Mouse (Mus musculus) myocyte (in vitro differentiated cells): ENCODE data around the gene Notch3. TPM values are rescaled to one million over a fixed set of nuclear protein-coding genes. Genes with fewer than 3 reads are reported as not detected.

Experiments
- H3K27me3 ChIP-seq: one replicate; pipeline ENCODE4 v1.6.1; 2011; ENCODE audit not compliant: control insufficient read depth, insufficient read depth, insufficient read length
- H3K36me3 ChIP-seq: one replicate; pipeline ENCODE4 v1.6.1; 2011; ENCODE audit not compliant: control insufficient read depth, insufficient read depth
- H3K4me2 ChIP-seq: one replicate; pipeline ENCODE4 v1.6.1; 2011; ENCODE audit warnings: low read depth, control low read depth
- H3K4me3 ChIP-seq: one replicate; pipeline ENCODE4 v1.5.1; 2011; ENCODE audit warnings: mild to moderate bottlenecking, control low read depth, moderate library complexity
- H3K79me2 ChIP-seq: one replicate; pipeline ENCODE4 v1.6.1; 2011; ENCODE audit not compliant: control insufficient read depth, insufficient read depth
- H3ac ChIP-seq: one replicate; pipeline ENCODE4 v1.6.1; 2011; ENCODE audit not compliant: control insufficient read depth, insufficient read length
- CEBPB ChIP-seq: IDR thresholded peaks from 2 replicates; pipeline ENCODE4 v1.6.1; 2011; ENCODE audit warnings: mild to moderate bottlenecking, moderate library complexity; ENCODE audit not compliant: poor library complexity, insufficient read depth, severe bottlenecking
- E2F4 ChIP-seq: IDR thresholded peaks from one replicate; pipeline ENCODE4 v1.6.1; 2011; ENCODE audit warnings: mild to moderate bottlenecking, control low read depth, moderate library complexity; ENCODE audit not compliant: insufficient read depth
- MAX ChIP-seq: IDR thresholded peaks from one replicate; pipeline ENCODE4 v1.6.1; 2011; ENCODE audit warnings: low read depth, mild to moderate bottlenecking, control low read depth
- MYOD1 ChIP-seq, 3 experiments: IDR thresholded peaks; one replicate each; pipeline ENCODE4 v1.6.1; 2011; ENCODE audit warnings: control low read depth in 2 of 3, low read depth in 2 of 3, mild to moderate bottlenecking in 2 of 3, moderate library complexity in 1 of 3; ENCODE audit not compliant: insufficient read length in 2 of 3, control insufficient read depth in 1 of 3
- MYOG ChIP-seq, 3 experiments: IDR thresholded peaks; one replicate each; pipeline ENCODE4 v1.6.1; 2011; ENCODE audit warnings: control low read depth in 2 of 3, low read depth in 2 of 3, mild to moderate bottlenecking in 2 of 3; ENCODE audit not compliant: insufficient read length in 2 of 3, control insufficient read depth in 1 of 3, insufficient read depth in 1 of 3
- POLR2A ChIP-seq: IDR thresholded peaks from one replicate; pipeline ENCODE4 v1.6.1; 2011; ENCODE audit warnings: low read depth, mild to moderate bottlenecking, control low read depth, moderate library complexity; ENCODE audit not compliant: insufficient read length
- POLR2AphosphoS2 ChIP-seq: IDR thresholded peaks from one replicate; pipeline ENCODE4 v1.6.1; 2011; ENCODE audit warnings: low read depth, control low read depth; ENCODE audit not compliant: insufficient read length
- REST ChIP-seq: IDR thresholded peaks from one replicate; pipeline ENCODE4 v1.6.1; 2011; ENCODE audit warnings: mild to moderate bottlenecking, control low read depth, moderate library complexity; ENCODE audit not compliant: insufficient read depth, insufficient read length
- SRF ChIP-seq: IDR thresholded peaks from one replicate; pipeline ENCODE4 v1.6.1; 2011; ENCODE audit warnings: low read depth; ENCODE audit not compliant: control insufficient read depth, insufficient read length
- TCF12 ChIP-seq: IDR thresholded peaks from one replicate; pipeline ENCODE4 v1.6.1; 2011; ENCODE audit warnings: mild to moderate bottlenecking, control low read depth; ENCODE audit not compliant: poor library complexity, insufficient read depth, severe bottlenecking
- TCF3 ChIP-seq: IDR thresholded peaks from one replicate; pipeline ENCODE4 v1.6.1; 2011; ENCODE audit warnings: low read depth, control low read depth; ENCODE audit not compliant: insufficient read length
- USF1 ChIP-seq: IDR thresholded peaks from one replicate; pipeline ENCODE4 v1.6.1; 2011; ENCODE audit warnings: low read depth, mild to moderate bottlenecking, control low read depth, moderate library complexity
- polyA plus RNA-seq: library from polyadenylated mRNA; unstranded; fragments of >200 nt; fragmentation: generic; extraction: Trizol; gene quantifications from one replicate; pipeline ENCODE4 v1.2.1, GENCODE M21; 2012; ENCODE audit warnings: missing spikeins

The Notch3 gene
- polyA plus RNA-seq, 1 experiment = 84.6 TPM

DNA sequence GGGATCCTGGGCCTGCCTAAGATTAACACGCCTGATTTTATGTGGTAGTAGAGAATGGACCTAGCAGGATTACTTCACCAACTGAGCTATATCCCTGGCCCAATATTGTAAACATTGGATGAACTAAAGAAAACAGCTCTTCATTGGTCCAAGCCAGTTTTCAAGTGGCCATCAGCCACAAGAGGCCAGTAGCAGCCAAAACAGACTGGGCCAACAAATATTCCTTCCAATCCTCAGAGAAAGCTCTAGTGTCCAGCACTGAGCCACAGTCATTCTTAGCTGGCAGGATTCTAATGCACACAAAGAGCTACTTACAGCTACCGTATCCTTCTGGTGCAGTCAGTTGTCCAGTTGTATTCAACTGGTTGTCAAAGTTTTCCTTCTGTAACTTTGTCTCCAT lies 39.5 kb downstream of the Notch3 start:
- Histone ChIP-seq H3K4me2 (no peak overlapping the region), H3ac (no peak overlapping the region), H3K36me3 (peaks cover 20% of the 10 kb centered on the region), H3K27me3 (no peaks in the 10 kb centered on the region), H3K4me3 (no peak overlapping the region), H3K79me2 (no peaks in the 10 kb centered on the region)
- TF ChIP-seq POLR2AphosphoS2 (no peak), POLR2A (no peak), MYOD1 (IDR thresholded peaks at IDR 0.05; ENCODE audit: control insufficient read depth in 1 of 3, insufficient read length in 2 of 3, low read depth in 2 of 3) (no peak), MAX (no peak), USF1 (no peak), TCF3 (no peak), REST (no peak), MYOG (IDR thresholded peaks at IDR 0.05; ENCODE audit: control insufficient read depth in 1 of 3, insufficient read depth in 1 of 3, insufficient read length in 2 of 3, low read depth in 2 of 3) (no peak), CEBPB (no peak), TCF12 (no peak), E2F4 (no peak), SRF (no peak)

DNA sequence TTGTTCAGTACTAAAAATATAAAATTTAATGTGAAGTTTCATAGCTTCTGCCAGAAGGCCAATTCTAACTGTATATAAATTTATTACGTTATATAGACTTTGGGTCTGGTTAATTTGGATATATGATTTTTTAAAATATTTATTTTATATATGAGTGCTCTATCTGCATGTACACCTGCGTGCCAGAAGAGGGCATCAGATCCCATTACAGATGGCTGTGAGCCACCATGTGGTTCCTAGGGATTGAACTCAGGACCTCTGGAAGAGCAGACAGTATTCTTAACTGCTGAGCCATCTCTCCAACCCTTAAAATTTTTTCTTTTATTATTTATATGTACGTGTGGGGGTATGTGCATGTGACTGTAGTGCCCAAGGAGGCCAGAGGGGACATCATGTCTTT lies 41.2 kb downstream of the Notch3 start:
- H3K36me3 ChIP-seq = peaks cover 20% of the 10 kb centered on the region
- H3K4me2 ChIP-seq = no peak overlapping the region
- H3ac ChIP-seq = no peak overlapping the region
- no peaks in the 10 kb centered on the region for H3K27me3 ChIP-seq
- H3K79me2 ChIP-seq = no peaks in the 10 kb centered on the region
- no peak overlapping the region for H3K4me3 ChIP-seq
- TF ChIP-seq TCF3 (no peak), MYOG (IDR thresholded peaks at IDR 0.05; ENCODE audit: control insufficient read depth in 1 of 3, insufficient read depth in 1 of 3, insufficient read length in 2 of 3, low read depth in 2 of 3) (no peak), REST (no peak), CEBPB (no peak), E2F4 (no peak), POLR2A (no peak), POLR2AphosphoS2 (no peak), TCF12 (no peak), SRF (no peak), USF1 (no peak), MYOD1 (IDR thresholded peaks at IDR 0.05; ENCODE audit: control insufficient read depth in 1 of 3, insufficient read length in 2 of 3, low read depth in 2 of 3) (no peak), MAX (no peak)

DNA sequence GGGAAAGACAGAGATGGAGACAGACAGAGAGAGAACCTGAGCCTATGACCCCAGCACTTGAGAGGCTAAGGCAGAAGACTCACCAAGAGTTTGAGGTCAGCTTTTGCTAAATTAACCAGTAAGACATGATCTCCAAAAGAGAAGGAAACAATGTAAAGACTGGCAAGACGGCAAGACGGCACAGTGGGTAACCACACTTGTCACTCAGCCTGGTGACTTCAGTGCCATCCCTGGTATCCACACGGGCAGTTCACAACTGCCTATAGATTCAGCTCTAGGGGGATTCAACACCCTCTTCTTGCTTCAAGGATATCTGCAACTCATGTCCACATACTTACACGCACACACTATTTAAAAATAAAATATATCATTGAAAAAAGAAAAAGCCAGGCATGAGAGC lies 43.1 kb downstream of the Notch3 start:
- Histone ChIP-seq H3K79me2 (no peaks in the 10 kb centered on the region), H3ac (no peak overlapping the region), H3K27me3 (no peaks in the 10 kb centered on the region), H3K4me2 (no peak overlapping the region), H3K4me3 (no peak overlapping the region), H3K36me3 (peaks cover 20% of the 10 kb centered on the region)
- TF ChIP-seq CEBPB = no peak
- no peak for TF ChIP-seq SRF
- TF ChIP-seq MYOD1 (IDR thresholded peaks at IDR 0.05; ENCODE audit: control insufficient read depth in 1 of 3, insufficient read length in 2 of 3, low read depth in 2 of 3) = no peak
- TF ChIP-seq TCF3 = no peak

DNA sequence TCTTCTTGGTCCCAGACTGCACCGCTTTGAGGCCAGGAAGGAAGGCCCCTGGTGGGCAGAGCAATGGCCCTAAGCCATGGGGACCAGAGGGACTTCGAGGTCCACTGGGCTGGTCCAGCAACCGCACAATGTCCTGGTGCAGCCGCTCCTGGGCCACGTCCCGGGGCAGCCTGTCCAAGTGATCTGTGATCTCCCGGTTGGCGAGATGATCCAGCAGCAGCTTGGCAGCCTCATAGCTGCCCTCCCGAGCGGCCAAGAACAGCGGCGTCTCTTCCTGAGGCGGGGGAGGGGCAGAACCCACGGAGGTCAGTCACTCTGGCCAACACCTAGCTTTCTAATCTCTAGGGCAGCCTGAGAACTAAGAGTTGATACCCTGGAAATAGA lies 44.1 kb downstream of the Notch3 start:
- Histone ChIP-seq H3K4me3 (no peak overlapping the region), H3ac (no peak overlapping the region), H3K36me3 (peaks cover 20% of the 10 kb centered on the region)

More for the DNA sequence above, 44.1 kb downstream of the Notch3 start:
- TF ChIP-seq MYOD1 (IDR thresholded peaks at IDR 0.05; ENCODE audit: control insufficient read depth in 1 of 3, insufficient read length in 2 of 3, low read depth in 2 of 3) (no peak), CEBPB (no peak), E2F4 (no peak), REST (no peak), POLR2AphosphoS2 (no peak), USF1 (no peak), POLR2A (no peak), MYOG (IDR thresholded peaks at IDR 0.05; ENCODE audit: control insufficient read depth in 1 of 3, insufficient read depth in 1 of 3, insufficient read length in 2 of 3, low read depth in 2 of 3) (no peak), MAX (no peak), SRF (no peak), TCF3 (no peak), TCF12 (no peak)
- Histone ChIP-seq H3K27me3 (no peaks in the 10 kb centered on the region), H3K4me2 (no peak overlapping the region), H3K79me2 (no peaks in the 10 kb centered on the region)
